Comparison of ENCODE assay signal across 25 mouse cellular contexts in the genomic region with DNA sequence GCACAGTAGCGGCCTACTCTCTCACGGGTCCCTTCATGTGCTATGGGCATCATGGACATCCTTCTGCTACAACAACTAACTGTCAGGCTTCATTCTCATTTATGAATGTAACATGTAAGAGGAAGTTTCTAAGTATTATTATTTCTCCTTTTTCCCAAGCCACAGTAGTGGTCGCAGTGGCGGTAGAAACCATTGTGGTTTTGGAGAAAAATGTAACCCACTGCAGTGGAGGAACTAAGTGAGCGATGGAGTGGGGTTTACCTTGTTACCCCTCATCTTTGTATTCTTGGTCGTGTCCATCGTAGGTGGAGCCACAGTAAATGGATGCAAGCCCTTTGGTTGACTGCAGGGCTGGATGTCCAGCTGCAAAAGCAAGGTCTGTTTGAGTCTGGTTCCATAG.
DNase-seq lines count a peak whose midpoint lies in the region; ATAC-seq lines count a peak whose summit lies in the region.
"Had no signal": no experiment of that assay in that cellular context is flagged by ENCODE, and none has a peak within 500 bp of the region (broad histone marks: within the 10 kb centered on the region; RNA-seq: fewer than 3 reads in every experiment).

No protein-coding gene starts in this region.

- WGBS in hindbrain, embryonic 13.5 days = 96% methylated on average over 7 of the region's 7 CpGs
- 93% methylated on average over 7 of the region's 7 CpGs for WGBS in hindbrain, embryonic 10.5 days

- H3K4me1 ChIP-seq in hindbrain, embryonic 13.5 days (replicated peaks) = peaks cover 18% of the 10 kb centered on the region; the same call in 1 of the 2 replicates
- no peaks in the 10 kb centered on the region for H3K4me1 ChIP-seq in hindbrain, embryonic 10.5 days (replicated peaks)
- H3K4me1 ChIP-seq: embryonic facial prominence, embryonic 10.5 days; embryonic facial prominence, embryonic 12.5 days; forebrain, embryonic 15.5 days had no signal

- no peaks in the 10 kb centered on the region for H3K36me3 ChIP-seq in hindbrain, embryonic 13.5 days
- no peaks in the 10 kb centered on the region for H3K36me3 ChIP-seq in hindbrain, embryonic 10.5 days
- H3K36me3 ChIP-seq: embryonic facial prominence, embryonic 10.5 days; embryonic facial prominence, embryonic 12.5 days; forebrain, embryonic 15.5 days; G1E had no signal

- no peak overlapping the region for H3K4me3 ChIP-seq in hindbrain, embryonic 13.5 days
- H3K4me3 ChIP-seq in hindbrain, embryonic 10.5 days = no peak overlapping the region
- H3K4me3 ChIP-seq: embryonic facial prominence, embryonic 10.5 days; embryonic facial prominence, embryonic 12.5 days; forebrain, embryonic 13.5 days; forebrain, embryonic 15.5 days had no signal

- no peak for DNase-seq in hindbrain, embryonic 10.5 days (ENCODE audit: low spot score)
- no peak for DNase-seq in gastrocnemius, postnatal 10 days
- DNase-seq in adrenal gland, adult 2 months = no peak
- DNase-seq: adrenal gland, postnatal 10 days; adrenal gland, postnatal 25 days; B cell, adult 2 months; cerebellum, adult 11 months; cerebellum, adult 18-20 months; cerebellum, adult 8-10 months; cerebellum, adult 9-11 months; cerebellum, postnatal 14 days; cerebellum, postnatal 36 days had no signal

- no peak overlapping the region for H3K4me2 ChIP-seq in hindbrain, embryonic 13.5 days
- H3K4me2 ChIP-seq: embryonic facial prominence, embryonic 12.5 days; forebrain, embryonic 13.5 days; forebrain, embryonic 15.5 days had no signal

- peak overlapping the region; percentile 65; the same call in 1 of the 2 replicates for H3K27ac ChIP-seq in hindbrain, embryonic 13.5 days
- no peak overlapping the region for H3K27ac ChIP-seq in hindbrain, embryonic 10.5 days
- H3K27ac ChIP-seq: embryonic facial prominence, embryonic 10.5 days; embryonic facial prominence, embryonic 12.5 days; forebrain, embryonic 13.5 days; forebrain, embryonic 15.5 days had no signal

- H3K9me3 ChIP-seq in hindbrain, embryonic 13.5 days = no peaks in the 10 kb centered on the region
- 0 out of 2 replicates have a peak, but pooled peaks cover 3% of the 10 kb centered on the region for H3K9me3 ChIP-seq in hindbrain, embryonic 10.5 days
- H3K9me3 ChIP-seq: embryonic facial prominence, embryonic 10.5 days; embryonic facial prominence, embryonic 12.5 days; forebrain, embryonic 13.5 days; forebrain, embryonic 15.5 days had no signal

- no peaks in the 10 kb centered on the region for H3K27me3 ChIP-seq in hindbrain, embryonic 13.5 days
- H3K27me3 ChIP-seq in hindbrain, embryonic 10.5 days (ENCODE audit: insufficient read depth, poor library complexity, severe bottlenecking) = no peaks in the 10 kb centered on the region
- H3K27me3 ChIP-seq: CH12.LX; embryonic facial prominence, embryonic 12.5 days; forebrain, embryonic 13.5 days; forebrain, embryonic 15.5 days; Patski had no signal

- no peak for ATAC-seq in hindbrain, embryonic 13.5 days (ENCODE audit: low FRiP score)
- peak; percentile 81 for ATAC-seq in common myeloid progenitor, adult 5-6 weeks (replicated peaks; ENCODE audit: low read depth, poor library complexity, severe bottlenecking)
- peak; percentile 57 to 79 for ATAC-seq in hematopoietic stem cell, adult 5-6 weeks (replicated peaks in 1 of 2; ENCODE audit: insufficient read depth in 1 of 2, low FRiP score in 2 of 2, low TSS enrichment in 1 of 2, low read depth in 1 of 2, poor library complexity in 2 of 2, severe bottlenecking in 2 of 2)
- ATAC-seq in megakaryocyte progenitor cell, adult 5-6 weeks (replicated peaks; ENCODE audit: poor library complexity) = peak; percentile 72
- ATAC-seq: activated CD4-positive, CD25-positive, alpha-beta regulatory T cell, adult 4 months; CD4-positive, CD25-positive, alpha-beta regulatory T cell, adult 4 months; forebrain, embryonic 13.5 days; forebrain, embryonic 15.5 days; Patski had no signal

- no peak overlapping the region for H3K9ac ChIP-seq in hindbrain, embryonic 13.5 days
- H3K9ac ChIP-seq: embryonic facial prominence, embryonic 12.5 days; forebrain, embryonic 13.5 days; forebrain, embryonic 15.5 days had no signal
